Mouse (Mus musculus) ES-CJ7 (cell line): ENCODE measurements around the gene Efna4.

Experiments used
- DNase-seq: peaks from one replicate; pipeline ENCODE4 v3.0.0; 2011; ENCODE audit warnings: low read depth, low spot score

The Efna4 gene

GRCm38 (mm10) chr3:89305551-89306325 lies 32.1 kb downstream of the Efna4 start:
- no peak for DNase-seq

GRCm38 (mm10) chr3:89305105-89305504 lies 32.7 kb downstream of the Efna4 start:
- DNase-seq: no peak

- DNase-seq: no peak
Observed at GRCm38 (mm10) chr3:89304440-89304839, 33.4 kb downstream of the Efna4 start.

DNA sequence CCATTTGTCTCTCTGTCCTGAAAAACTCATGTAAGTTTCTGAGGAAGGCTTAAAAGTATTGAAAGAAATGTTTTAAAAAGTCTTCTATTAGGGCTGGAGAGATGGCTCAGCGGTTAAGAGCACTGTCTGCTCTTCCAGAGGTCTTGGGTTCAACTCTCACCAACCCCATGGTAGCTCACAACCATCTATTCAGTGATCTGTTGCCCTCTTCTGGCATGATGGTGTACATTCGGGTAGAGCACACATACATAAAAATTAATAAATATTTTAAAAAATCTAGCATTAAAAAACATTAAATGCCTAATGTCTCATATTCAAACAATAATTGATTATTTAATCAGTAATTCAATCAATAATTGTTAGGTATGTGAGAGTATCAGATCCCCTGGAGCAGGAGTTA lies 37.3 kb downstream of the Efna4 start:
- DNase-seq: no peak

GRCm38 (mm10) chr3:89300071-89300470 lies 37.8 kb downstream of the Efna4 start:
- no peak for DNase-seq

DNA sequence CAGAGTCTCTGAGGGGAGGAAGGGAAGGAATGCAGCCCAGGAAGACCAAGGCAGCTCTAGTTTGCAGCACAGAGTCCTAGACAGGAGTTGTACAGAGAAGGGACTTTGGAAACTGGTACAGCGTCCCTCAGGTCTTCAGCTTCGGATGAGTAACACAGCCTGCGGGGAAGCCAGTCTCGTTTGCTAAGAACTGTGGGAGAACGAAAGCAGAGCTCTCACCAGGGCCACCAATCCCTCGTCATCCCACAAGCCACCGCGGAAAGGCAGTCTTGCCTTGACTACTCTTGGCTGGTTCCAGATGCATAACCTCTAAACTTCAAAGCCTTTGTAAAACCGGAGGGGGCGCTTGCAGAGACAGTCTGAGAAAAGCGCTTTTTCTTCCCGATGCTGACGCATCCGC lies 38.3 kb downstream of the Efna4 start:
- DNase-seq: peak; percentile 78

GRCm38 (mm10) chr3:89298908-89299307 lies 38.9 kb downstream of the Efna4 start:
- no peak for DNase-seq

GRCm38 (mm10) chr3:89296761-89297396 lies 40.9 kb downstream of the Efna4 start:
- DNase-seq: no peak

DNA sequence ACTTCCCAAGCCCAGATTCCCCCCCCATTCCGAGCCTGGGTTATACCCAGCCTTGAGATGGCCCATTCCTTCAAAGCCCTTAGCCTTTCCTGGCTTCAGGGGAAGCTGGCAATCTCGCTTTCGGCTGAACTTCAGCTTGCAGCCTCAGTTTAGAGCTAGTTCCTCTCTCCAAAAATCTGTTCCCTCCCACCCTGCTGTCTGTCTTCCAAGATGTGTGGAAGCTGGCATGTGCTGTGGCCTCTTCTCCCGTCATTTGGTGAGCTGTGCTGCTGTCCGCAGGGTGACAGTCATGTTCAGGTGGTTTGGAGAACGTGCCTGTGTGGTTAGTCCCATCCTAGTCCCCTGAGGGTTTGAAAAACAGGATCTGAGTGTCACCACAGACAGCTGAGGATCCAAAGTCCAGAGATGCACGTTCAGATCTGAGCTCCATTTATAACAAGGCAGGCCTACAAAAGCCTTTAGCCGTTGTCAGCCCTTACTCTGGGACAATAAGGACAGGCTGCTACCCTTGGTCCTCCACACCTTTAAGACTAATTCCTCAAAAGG lies 42.1 kb downstream of the Efna4 start:
- DNase-seq: no peak

DNA sequence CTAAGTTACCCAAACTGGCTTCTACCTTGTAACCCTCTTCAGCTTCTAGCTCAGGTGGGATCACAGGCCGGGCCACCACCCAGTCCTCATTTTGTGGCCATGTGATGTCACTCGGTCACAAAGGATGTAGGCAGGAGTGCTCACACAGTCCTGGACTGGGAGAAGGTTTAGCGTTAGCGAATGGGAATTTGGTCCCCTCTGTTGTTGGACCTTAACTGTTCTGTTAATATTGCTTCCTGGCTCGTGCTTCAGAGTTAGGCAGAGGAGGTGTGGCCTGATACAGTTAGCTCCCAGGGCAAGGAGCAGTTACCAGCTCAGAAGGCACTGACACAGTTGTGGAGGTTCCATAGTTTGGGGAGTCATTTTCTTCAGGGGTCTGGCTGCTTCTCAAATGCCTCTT lies 43.6 kb downstream of the Efna4 start:
- DNase-seq: no peak

GRCm38 (mm10) chr3:89293247-89293918 lies 44.4 kb downstream of the Efna4 start:
- DNase-seq: no peak

DNA sequence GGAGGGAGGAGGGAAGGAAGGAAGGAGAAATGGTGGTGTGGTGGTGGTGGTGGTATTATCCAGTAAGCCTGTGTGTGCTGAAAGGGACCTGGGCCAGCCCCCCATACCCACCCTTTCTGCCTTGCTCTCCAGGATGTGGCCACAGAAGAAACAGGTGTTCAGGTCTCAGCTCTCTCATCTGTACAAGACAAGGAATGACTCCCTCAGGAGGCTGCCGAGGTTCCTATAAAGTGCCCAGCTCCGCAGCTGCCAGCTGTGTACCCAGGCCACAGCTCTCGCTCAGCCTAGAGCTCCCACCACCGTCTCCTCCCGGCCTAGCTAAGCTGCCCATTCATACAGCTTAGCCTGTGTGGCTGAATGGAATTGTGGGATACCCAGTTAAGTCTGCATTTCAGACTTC lies 45.5 kb downstream of the Efna4 start:
- DNase-seq: no peak

DNA sequence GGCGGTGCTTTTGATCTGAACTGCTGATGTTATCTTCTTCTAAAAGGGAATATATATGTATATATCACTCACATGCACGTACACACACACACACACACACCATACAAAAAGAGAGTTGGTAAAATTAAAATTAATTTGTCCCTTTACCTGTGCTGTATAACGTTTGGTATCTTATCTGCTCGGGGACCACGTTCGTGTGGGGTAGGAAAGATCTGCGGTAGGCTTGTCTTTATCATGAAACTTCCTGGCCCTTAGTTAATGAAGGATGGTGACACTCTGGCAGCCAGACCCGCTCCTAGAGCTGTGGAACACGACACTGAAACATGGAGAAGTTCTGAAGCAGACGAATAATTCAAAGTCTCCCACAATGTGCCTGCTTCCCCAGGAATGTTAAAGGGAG lies 46.0 kb downstream of the Efna4 start:
- DNase-seq: no peak

DNA sequence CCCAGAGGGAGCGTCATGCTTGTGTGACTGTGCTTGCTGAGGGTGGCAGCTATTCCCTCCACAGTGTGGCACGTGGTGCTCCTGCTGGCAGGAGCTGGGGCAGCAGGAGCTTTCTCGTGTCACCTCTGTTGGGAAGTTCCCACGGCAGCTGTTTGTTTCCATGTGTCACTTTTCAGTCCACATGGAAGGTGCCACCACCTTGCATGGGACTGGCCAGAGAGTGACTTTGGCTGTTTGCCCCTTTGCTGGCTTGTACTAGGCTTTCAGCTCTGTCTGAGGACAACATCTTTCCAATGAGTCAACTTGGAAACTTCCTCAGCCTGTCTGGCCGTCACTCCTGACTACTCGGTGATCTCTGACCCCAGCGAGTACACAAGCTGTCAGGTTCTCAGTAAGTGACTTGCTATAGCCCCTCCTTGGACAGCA lies 49.3 kb downstream of the Efna4 start:
- no peak for DNase-seq

DNA sequence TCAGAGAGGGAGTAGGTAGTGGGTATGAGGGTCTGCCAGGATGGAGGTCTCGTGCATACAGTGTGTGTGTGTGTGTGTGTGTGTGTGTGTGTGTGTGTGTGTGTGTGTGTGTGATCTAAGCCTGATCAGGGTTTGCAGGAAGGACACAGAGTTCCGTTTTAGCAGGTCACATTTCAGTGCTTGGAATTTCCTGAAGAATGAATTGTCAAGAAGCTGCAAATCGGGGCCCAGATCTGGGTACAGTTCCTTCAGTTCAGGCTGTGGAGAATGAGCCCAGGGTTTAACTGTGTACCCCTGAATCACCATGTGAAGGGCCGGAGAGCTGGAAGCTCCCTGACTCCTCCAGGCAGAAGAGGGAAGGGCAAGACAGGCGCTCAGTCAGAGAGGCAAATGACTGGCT lies 50.5 kb downstream of the Efna4 start:
- DNase-seq: no peak

- no peak for DNase-seq
Observed at GRCm38 (mm10) chr3:89285526-89285925, 52.3 kb downstream of the Efna4 start.

DNA sequence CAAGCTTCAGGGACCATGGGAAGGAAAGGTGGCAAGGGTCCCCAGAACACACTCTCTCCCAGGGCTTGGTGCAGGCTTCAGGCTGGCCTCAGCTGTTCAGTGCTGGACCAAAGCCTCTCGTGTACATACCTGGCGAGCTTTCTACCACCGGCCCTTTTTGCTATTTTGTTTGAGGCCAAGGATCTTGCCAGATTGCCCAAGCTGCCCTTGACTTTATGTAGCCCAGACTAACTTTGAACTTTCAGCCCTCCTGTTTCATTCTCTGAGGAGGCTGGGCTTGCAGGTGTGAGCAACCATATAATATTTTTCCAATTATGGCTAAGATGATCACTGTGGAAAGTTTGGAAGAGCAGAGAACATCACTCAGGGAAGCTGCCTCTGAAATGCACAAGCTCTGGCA lies 53.6 kb downstream of the Efna4 start:
- no peak for DNase-seq
